Mouse (Mus musculus): ENCODE measurements around the gene Arl5b.

- TF ChIP-seq CTCF (IDR thresholded peaks at IDR 0.05; ENCODE audit: extremely low read depth, insufficient read depth, low read length) = no peak
- no peak for TF ChIP-seq POLR2A (IDR thresholded peaks at IDR 0.05; ENCODE audit: extremely low read depth, insufficient read depth, low read length)
These were observed 38.1 kb downstream of the Arl5b start for GRCm38 (mm10) chr2:15087308-15087707.

Data from cortical plate, adult 2 months (tissue).